Mouse (Mus musculus): ENCODE data around the gene 0610040J01Rik.
A peak's percentile ranks its signal among the peaks of the same experiment; 100 is the strongest.

Gene 0610040J01Rik

DNA sequence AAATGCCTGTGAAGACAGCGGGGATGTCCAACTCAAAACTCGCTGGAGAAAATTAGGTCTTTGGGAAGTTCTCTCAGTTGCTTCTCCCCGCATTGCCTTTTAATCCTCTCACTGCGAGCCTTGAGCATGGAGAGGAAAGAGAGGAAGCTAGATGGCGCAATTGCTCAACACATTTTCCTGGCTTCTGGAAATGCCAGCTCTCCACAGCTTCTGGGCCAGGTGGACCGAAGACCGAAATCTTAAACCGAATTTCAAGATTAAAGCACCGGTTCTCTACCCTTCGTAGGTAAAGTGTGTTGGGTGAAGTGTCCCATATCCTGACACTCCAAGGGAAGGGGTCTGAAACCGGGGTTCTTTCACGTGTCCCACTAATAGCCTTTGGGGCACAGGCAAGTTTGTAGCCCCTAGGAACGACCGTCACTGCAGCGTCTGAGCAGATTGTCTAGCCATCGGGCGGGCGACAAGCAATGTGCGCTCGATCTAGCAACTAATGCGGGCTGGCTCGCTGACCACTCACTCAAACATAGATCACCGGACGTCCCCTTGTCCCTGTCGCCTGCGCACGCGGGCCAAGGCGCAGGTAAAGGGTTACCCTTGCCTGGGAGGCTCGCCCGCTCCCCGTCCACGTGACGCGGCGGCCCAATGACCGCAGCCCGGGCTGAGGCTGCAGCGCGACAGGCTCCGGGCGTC is at the start of gene 0610040J01Rik:
Gene 0610040J01Rik (plus strand): TSS at position 545 of the 690 bp plus-strand sequence.
- peak; percentile 76 to 82 for DNase-seq (ENCODE audit: low spot score in 2 of 2)

DNA sequence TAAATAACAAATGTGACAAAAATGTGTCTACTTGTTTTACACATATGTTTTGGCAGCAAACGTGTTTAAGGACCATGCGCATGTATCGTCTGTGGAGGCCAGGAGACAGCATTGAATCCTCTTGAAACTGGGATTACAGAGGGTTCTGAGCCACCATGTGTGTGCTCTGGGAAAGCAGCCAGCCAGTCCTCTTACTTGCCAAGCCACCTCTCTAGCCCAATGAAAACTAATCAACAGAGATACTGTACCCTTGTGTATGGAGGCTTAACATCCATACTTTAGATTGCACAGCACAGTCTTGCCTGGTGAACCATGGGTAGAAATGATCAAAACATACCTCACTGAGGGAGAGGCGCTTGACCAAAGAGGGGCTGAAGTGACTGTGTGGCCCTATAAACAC is 46.3 kb upstream of the 0610040J01Rik start:
- DNase-seq (ENCODE audit: low spot score in 2 of 2): peak in 1 of 2 experiments; percentile 56

DNA sequence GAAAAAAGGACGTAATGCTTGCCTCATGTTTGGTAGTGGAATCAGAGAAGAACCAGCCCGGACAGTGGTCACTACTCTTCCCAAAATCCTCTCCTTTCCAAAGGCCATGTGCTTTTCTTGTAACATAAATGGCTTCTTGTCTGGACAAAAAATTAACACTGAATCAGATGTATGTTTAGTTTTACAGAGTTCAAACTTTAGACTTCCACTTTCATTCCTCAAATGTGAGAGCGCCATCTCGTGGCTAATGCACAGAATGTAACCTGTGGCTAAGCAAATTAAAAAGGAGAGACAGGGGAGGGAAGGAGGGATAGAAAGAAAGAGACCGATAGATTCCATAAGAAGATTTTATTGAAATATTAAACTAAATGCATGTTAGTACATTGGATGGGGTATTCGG is 45.4 kb upstream of the 0610040J01Rik start:
- DNase-seq (ENCODE audit: low spot score in 2 of 2): peak; percentile 63 to 79

DNA sequence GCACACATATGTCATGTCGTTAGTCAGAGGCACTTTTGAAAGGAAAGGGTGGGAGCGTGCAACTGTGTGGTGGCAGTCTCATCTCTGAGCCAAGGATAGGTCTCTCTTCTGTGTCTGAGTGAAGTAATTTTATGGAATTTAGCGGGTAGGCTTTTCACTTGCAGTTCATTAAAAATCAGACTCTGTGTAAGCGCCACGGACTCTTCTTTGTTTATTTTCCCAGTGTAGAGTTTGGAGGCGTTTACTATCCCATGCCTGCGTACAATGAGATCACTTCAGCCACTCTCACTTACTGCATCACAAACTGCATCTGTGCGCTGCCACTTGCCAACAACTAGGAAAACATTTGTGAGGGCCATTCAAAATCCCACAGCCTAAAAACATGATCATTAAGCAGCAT is 44.7 kb upstream of the 0610040J01Rik start:
- peak; percentile 41 to 49 for DNase-seq (ENCODE audit: low spot score in 2 of 2)

DNA sequence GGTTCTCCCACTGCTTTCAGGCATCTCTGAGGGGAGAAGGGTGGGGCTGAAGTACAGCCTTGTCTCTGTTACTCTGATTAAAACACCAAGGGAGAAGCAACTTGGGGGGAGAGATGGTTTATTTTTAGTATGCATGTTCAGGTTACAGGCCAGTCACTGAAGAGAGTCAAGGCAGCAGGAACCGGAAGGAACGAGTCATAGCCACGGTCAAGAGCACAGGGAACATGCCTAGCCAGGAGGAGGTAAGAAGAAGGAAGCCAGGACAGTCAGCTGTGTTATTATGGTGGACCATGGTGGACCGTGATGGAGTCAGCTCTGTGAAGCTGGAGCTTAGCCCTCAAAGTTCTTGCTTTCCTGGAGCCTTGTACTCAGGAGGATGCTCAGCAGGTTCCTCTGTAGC is 43.9 kb upstream of the 0610040J01Rik start:
- peak in 1 of 2 experiments; percentile 14 for DNase-seq (ENCODE audit: low spot score in 2 of 2)

DNA sequence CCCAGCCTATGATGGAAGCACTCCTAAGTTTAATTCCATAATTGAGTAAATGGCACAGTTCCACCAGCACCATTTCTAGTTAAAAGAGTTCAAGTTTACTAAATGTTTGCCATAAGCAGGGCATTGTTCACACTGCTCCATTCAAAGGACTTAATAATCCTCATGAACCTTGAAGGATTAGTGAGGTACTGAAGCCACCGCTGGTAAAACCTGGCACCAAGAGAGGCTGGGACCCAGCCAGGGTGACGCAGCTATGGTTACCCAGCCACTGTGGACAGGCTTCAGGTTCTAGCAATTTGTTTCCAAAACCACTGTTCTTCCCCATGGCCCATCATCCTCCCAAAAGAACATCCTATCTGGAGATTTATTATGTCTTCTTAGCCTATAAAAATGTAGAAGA is 39.2 kb upstream of the 0610040J01Rik start:
- peak in 1 of 2 experiments; percentile 25 for DNase-seq (ENCODE audit: low spot score in 2 of 2)

DNA sequence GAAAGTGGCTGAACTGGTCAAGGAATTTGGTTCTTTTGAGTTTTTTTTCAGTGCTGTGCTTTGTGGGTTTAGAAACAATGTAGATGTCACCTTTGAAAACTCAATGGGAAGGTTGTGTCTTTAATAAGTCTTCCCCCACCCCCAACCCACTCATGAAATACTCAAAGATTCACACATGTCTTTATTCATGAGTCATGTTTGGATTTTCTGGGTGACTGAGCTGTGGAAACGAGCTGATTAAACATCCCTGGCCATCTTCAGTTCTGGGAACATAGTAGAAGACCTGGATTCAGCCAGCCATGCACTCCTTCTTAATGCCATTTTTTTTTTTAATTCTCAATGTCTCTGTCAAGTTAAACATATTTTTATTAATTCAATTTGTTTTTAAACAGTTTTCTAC is 38.6 kb upstream of the 0610040J01Rik start:
- no peak for DNase-seq (ENCODE audit: low spot score in 2 of 2)

DNA sequence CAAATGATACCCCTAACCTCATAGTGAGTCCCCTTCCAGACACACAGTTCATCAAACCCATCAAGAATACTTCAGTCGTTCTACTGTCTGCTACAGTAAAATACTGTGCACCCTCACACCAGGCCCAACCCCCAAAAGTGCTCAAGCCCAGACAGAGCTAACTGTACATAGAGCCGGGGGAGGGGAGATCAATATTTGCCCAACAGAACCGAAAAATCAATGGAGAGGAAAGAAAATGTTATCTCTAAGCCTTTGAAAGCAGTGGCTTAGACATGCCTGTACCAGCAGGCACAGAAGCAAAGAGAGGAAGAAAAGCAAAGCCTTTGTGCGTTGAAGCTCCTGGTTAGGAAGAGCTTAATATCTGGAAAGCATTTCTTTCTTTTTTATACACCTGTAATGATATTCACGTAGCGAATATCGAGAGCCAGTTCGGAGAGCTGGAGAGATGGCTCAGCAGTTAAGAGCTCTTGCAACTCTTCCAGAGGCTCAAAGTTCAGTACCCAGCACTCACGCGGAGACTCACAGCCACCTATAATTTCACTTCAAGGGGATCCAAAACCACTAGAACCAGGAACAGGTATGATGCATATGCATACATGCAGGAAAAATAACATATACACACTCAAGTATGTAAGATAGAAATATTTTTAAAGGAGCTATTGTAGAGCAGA is 23.9 kb upstream of the 0610040J01Rik start:
- DNase-seq (ENCODE audit: low spot score in 2 of 2): no peak

DNA sequence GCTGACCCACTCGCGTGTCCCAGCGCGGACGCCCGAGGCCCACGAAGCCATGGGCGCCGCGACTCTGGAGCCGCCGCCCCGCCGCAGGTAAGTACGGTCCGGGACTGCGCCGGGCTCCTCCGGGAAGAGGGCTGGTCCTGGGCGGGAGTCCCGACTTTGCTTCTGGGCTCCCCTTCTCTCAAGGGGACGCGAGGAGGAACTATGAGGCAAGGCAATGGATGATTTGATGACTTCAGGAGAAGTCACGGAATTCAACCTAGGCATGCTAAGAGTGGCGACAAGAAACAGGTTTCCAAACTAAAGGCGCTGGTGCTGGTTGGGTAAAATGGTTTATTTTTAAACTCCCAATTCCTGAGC is 324 bp downstream of the 0610040J01Rik start:
- DNase-seq (ENCODE audit: low spot score in 2 of 2): no peak

DNA sequence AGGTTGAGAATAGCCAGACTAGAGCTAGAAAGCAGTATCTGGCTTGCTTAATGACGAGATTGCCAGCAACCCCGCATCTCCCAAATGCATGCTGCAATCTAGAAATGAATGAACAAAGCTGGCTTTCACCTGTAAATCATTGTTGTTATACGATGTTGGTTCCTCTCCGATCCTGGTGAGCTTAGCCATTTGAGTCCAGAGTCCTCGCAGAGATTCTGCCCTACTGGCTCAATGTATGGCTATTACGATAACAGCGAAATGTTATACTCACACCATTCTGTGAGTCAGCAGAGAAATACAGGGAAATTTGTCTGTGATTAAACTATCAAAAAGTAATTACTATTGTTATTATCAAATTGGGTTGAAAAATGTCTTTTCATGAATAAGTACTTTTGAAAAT is 4.5 kb downstream of the 0610040J01Rik start:
- DNase-seq (ENCODE audit: low spot score in 2 of 2): no peak

DNA sequence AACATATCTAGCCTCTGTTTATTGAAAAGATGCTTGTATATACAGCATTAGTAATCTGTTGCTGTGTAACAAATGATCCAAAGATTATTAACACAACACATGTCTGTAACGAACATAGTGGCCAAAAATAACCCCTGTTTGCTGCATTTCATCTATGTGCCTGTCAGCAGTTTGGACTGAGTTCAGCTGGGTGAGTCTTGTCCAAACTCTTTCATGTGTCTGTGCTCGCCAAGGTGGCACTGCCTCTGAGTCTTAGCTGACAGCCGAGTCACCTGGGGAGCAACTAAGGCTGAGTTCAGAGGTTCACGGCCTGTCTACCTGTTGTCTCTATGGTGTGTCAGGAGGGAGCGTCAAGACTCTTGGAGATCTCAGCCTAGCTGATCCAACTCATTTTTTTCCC is 5.1 kb downstream of the 0610040J01Rik start:
- no peak for DNase-seq (ENCODE audit: low spot score in 2 of 2)

DNA sequence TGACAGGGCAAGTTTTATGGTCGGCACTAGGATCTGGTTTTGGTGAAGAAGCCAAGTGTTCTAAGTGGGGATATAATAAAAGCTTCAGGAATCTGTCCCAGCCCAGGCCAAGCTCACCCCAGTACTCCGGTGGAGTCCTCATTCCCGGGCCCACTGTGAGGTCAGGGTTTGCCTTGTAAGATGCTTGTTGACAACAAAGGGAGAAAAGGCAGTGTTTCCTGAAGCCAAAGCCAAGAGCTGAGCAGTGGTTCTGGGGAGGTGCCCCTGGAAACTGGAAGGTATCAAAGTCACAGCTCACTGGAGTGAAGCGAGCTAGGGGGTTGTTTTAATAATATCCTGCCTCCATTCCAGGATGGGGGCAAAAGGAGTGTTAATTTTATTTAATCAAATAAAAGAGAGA is 6.8 kb downstream of the 0610040J01Rik start:
- no peak for DNase-seq (ENCODE audit: low spot score in 2 of 2)

DNA sequence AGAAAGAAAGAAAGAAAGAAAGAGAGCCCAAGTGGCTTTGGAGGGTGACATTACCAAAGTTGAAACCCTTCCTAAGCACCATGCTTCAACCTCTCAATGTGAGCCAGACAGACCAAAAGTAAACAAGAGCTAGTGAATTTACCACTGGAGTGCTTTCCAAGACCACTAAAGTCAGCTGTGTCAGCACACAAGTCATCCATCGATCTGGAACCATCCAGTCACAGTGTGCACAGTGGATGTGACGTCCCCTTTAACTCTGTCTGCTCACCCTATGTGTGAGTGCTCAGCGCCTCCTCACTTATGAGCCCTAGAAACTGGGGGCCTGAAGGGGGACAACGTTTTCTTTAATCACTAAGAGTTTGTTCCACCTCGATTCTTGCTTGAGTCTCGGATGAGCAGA is 7.4 kb downstream of the 0610040J01Rik start:
- DNase-seq (ENCODE audit: low spot score in 2 of 2): no peak

DNA sequence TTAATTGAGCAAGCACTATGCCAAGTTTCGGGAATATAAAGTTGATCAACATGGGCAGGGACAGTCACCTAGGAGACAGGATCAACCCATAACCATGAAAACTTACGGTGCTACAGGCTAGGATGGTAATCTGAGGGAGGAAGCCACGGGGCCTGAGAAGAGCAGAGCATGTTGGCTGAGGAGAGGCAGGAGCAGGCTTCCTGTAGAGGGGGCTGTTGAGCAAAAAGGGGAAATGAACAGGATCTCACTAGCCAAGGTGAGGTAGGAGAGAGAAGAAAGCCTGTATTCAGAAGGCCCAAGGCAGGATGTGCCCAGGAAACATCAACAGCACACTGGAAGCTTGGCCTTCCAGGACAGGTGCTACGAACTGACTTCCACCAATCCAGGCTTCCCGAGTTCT is 9.0 kb downstream of the 0610040J01Rik start:
- no peak for DNase-seq (ENCODE audit: low spot score in 2 of 2)

DNA sequence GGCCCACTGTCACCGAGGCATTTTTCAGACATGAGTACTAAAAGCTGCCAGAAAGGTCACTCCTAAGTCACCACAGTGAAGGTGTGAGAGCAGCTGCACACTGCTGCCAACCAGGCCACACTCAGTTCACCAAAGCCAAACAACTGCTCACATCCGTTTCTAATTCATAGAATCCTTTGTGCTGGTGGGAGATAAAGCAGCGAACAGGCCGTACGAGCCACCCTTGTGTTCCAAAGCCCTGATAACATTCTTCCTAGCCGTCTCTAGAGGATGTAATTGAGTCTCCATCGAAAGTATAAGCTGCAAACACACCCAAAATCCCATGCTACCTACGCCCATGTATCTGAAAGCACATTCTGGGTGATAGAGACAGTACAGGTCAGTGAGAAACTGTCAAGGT is 9.7 kb downstream of the 0610040J01Rik start:
- DNase-seq (ENCODE audit: low spot score in 2 of 2): no peak

DNA sequence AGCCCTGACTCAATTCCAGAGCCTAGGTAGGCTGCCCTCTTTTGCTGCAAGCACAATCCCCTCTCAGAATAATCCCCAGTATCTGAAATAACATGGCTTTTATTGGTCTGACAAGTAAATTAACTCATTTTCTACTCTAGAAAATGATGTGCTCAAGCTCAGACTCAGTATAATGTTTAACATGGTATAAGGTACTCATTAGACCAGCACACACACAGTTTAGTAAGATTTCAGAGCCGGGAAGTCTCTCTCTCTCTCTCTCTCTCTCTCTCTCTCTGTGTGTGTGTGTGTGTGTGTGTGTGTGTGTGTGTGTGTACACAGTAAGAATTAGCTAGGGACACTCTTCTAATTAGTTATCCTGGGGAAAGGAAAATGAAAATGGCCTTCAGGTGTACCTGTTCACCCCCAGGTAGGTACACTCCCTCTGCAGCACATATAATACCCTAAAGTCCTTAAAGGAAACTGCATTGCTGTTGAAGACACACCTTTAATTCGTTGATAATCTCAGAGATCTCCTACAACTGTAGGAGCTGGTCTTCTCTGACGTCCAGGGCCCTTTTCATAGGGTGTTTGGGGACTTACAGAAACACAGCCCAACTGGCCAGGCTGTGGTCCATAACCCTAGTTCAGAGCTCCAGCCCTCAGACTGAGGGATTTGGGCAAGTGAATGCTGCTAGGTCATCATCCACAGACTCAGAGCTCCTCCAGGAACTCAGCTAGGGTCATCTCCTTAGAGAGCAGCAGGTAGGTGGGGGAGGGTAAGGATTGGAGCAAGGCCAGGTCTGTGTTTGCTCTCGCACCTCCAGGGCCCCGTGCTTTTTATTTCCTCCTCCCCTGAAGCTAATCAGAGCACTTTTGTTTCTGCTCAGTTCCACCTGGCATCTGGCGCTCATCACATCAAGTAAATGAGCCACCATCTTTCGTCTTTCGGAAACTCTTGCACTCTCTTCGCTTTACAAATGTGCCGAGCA is 11.5 kb downstream of the 0610040J01Rik start:
- no peak for DNase-seq (ENCODE audit: low spot score in 2 of 2)

DNA sequence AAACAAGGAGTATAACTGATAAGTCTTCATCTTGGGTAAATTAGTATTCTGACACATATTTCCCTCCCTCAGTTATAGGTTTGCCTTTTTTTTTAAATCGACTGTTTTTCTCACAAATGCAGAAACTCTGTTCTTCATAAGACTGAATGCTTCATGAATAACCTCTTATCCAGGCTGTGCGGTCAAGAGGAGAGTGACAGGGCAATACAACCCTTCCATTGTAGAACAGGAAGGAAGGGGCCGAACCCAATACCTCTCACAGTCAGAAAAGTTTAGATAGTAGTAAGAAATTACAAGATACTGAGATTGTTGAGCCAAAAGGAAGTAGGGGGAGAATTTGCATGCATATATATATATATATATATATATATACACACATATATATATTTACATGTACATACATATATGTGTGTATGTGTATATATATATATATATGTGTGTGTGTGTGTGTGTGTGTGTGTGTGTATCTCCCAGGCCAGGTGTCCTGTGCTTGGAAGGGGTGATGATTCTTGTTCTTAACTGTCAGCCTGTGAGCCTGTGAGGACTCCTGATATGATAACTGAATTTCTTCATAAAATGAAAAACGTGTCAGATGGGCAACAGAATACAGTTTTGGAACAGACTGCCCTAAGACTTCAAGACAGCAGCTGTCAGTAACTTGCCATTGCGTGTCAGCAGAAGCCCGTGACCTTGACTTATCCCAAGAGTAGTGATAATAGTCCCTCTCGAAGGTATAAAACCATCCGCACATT is 12.6 kb downstream of the 0610040J01Rik start:
- no peak for DNase-seq (ENCODE audit: low spot score in 2 of 2)

DNA sequence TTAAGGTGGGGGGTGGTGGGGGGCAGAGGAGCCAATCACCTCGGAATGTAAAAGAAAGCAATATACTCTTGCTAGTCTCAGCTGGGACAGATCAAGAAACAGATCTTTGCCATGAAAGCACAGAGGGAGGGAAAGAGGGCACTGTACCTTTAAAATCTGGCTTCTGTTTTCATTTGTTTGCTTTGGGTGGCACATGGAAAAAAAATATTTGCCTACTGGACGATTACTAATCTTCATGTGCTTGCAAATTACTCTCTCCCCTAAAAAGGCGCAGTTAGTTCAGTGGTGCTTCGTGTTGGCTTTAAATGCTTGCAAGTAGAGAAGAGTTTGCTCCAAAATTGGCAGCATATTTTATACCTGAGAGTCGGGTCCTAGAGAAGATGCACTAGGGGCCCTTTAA is 13.7 kb downstream of the 0610040J01Rik start:
- DNase-seq (ENCODE audit: low spot score in 2 of 2): no peak

DNA sequence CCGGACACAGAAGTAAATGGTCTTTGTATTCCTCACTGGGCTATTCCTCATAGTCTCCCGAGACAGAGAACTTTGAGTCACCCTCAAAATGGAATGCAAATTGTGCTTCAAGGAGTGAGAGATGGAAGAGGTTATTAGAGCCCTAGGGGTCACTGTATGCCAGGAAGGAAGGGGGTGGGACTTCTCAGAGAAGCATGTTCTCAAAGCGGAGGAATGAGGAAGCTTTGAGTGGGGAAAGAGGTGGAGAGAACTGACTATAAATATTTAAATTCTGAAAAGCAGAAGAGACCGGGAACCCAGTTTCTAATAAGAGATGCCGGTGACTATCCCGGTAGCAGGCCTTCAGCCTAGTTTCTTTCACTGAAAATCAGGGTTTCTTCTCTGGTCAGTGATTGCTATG is 14.8 kb downstream of the 0610040J01Rik start:
- DNase-seq (ENCODE audit: low spot score in 2 of 2): no peak

DNA sequence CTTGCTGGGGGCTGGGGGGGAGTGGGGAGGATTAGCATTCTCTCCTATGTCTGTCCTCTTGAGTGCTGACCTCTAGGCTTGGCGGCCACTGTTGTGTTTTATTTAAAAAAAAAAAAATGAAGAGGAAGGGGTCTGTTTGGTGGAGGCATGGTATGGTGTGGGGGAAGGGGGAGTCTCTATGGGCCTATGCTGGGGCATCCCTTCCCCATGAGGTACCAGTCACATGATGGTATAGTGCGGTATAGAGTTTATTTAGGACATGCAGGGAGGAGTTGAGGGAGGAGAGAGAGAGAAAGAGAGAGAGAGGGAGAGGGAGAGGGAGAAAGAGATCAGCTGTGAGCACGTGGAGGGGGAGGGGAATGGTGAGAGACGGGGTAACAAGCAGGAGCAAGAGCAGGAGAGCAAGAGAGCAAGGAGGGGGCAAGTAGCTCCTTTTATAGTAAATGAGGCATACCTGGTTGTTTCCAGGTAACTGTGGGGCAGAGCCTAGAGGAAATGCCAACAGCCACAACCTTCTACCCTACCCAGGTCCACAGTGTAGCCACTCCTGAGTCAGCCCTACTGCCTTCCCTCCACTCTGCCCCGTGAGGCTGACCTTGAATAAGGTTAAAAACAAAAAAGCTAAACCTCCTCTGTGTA is 15.4 kb downstream of the 0610040J01Rik start:
- DNase-seq (ENCODE audit: low spot score in 2 of 2): no peak
